In the genomic region with DNA sequence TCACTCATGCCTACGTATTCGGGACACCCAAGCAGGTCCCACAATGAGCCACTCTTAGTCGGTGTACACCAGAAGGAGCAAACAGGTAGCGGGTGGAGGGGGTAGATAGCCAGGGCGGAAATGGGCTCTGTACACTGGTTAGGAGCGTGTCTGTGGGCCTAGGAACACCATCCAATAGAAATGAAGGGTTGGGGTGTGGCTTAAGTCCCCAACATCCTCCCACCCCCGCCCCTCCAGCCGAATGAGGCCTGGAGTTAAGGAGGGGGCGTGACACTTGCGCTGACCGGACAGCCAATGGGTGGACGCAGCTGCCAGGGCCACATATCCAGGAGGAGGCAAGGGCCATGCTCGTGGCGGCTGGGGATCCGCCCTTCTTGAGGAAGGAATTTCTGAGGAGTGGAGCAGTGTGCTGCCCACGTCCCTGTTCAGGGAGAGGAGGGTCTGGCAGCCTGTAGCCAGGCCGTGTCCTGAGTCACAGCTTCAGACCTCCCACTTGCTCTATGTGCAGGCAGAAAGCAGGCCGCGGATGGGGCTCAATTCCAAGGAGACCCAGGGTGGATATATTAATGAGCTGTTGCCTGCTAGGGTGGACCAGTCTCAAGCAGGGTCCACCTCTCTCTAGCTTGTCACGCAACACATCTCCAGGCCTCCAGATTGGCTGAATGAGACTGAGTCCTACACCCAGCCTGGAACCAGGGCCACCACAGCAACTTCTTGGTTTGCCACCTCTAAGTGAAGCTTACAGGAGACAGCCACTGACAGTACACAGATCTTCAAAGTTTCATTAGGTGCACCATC, we compare ENCODE assay signal across 8 mouse cellular contexts. TPM values are rescaled to one million over a fixed set of nuclear protein-coding genes. Genes with fewer than 3 reads are reported as not detected.
DNase-seq lines count a peak whose midpoint lies in the region; ATAC-seq lines count a peak whose summit lies in the region.

No protein-coding gene starts in this region.

- no peaks in the 10 kb centered on the region for H3K27me3 ChIP-seq in hindbrain, embryonic 16.5 days (replicated peaks; ENCODE audit: control insufficient read depth, insufficient read depth, low read length)
- H3K27me3 ChIP-seq in liver, embryonic 13.5 days: no peaks in the 10 kb centered on the region
- H3K27me3 ChIP-seq in neural tube, embryonic 11.5 days (ENCODE audit: control insufficient read depth, insufficient read depth, low read length): no peaks in the 10 kb centered on the region

- 0 out of 2 replicates have a peak overlapping the region, but pooled peaks have one; percentile 17 for H3K9ac ChIP-seq in hindbrain, embryonic 16.5 days (ENCODE audit: low read depth, low read length)
- H3K9ac ChIP-seq in liver, embryonic 13.5 days: no peak overlapping the region
- H3K9ac ChIP-seq in neural tube, embryonic 11.5 days (ENCODE audit: low read length): peak overlapping the region; percentile 39

- peak overlapping the region; percentile 54 for H3K4me2 ChIP-seq in hindbrain, embryonic 16.5 days (ENCODE audit: low read length)
- H3K4me2 ChIP-seq in liver, embryonic 13.5 days: peak overlapping the region; percentile 54
- H3K4me2 ChIP-seq in neural tube, embryonic 11.5 days (ENCODE audit: low read depth): peak overlapping the region; percentile 42

- WGBS in hindbrain, embryonic 16.5 days: 9% methylated on average over 20 of the region's 20 CpGs
- 9% methylated on average over 20 of the region's 20 CpGs for WGBS in liver, embryonic 13.5 days (ENCODE audit: insufficient replicate concordance)
- WGBS in neural tube, embryonic 11.5 days: 6% methylated on average over 20 of the region's 20 CpGs

- H3K9me3 ChIP-seq in hindbrain, embryonic 16.5 days (ENCODE audit: control insufficient read depth, low read length): no peaks in the 10 kb centered on the region
- no peaks in the 10 kb centered on the region for H3K9me3 ChIP-seq in liver, embryonic 13.5 days (replicated peaks)
- H3K9me3 ChIP-seq in neural tube, embryonic 11.5 days (ENCODE audit: control insufficient read depth, low read length): no peaks in the 10 kb centered on the region

- DNase-seq in NIH3T3 (ENCODE audit: low read depth): peak; percentile 82
- peak; percentile 70 to 79 for DNase-seq in cerebellum, postnatal 36 days
- peak; percentile 86 for DNase-seq in gastrocnemius, postnatal 14 days
- DNase-seq in liver, embryonic 13.5 days: peak; percentile 40
- peak; percentile 85 for DNase-seq in neural tube, embryonic 11.5 days (ENCODE audit: low spot score)
- DNase-seq in layer of hippocampus, postnatal 25 days (ENCODE audit: extremely low spot score in 1 of 2, low spot score in 1 of 2): no peak
- DNase-seq in left cerebral cortex, adult 11 months (ENCODE audit: low spot score): no peak

- H3K4me1 ChIP-seq in hindbrain, embryonic 16.5 days (ENCODE audit: control insufficient read depth, insufficient read depth, low read depth, low read length): peaks cover 4% of the 10 kb centered on the region; the same call in 1 of the 2 replicates
- peaks cover 15% of the 10 kb centered on the region for H3K4me1 ChIP-seq in liver, embryonic 13.5 days (replicated peaks)
- H3K4me1 ChIP-seq in neural tube, embryonic 11.5 days (ENCODE audit: control insufficient read depth, insufficient read depth, low read length): peaks cover 5% of the 10 kb centered on the region; the same call in 1 of the 2 replicates

- no peaks in the 10 kb centered on the region for H3K36me3 ChIP-seq in hindbrain, embryonic 16.5 days (ENCODE audit: control insufficient read depth, insufficient read depth, low read length)
- H3K36me3 ChIP-seq in liver, embryonic 13.5 days: no peaks in the 10 kb centered on the region
- no peaks in the 10 kb centered on the region for H3K36me3 ChIP-seq in neural tube, embryonic 11.5 days (ENCODE audit: control insufficient read depth, insufficient read depth, low read length)

- ATAC-seq in hindbrain, embryonic 16.5 days: peak; percentile 87
- peak; percentile 93 for ATAC-seq in liver, embryonic 13.5 days (ENCODE audit: low read depth)
- peak; percentile 86 for ATAC-seq in neural tube, embryonic 11.5 days (ENCODE audit: insufficient read depth, low FRiP score, low TSS enrichment)

- H3K27ac ChIP-seq in hindbrain, embryonic 16.5 days (ENCODE audit: low read depth, low read length): no peak overlapping the region
- no peak overlapping the region for H3K27ac ChIP-seq in liver, embryonic 13.5 days
- no peak overlapping the region for H3K27ac ChIP-seq in neural tube, embryonic 11.5 days (ENCODE audit: low read depth, low read length)

- intact Hi-C loops in gastrocnemius, postnatal 14 days (cut with DNase I; ENCODE audit: low total_unique reads): no loop called here

- H3K4me3 ChIP-seq in hindbrain, embryonic 16.5 days (ENCODE audit: low read length): peak overlapping the region; percentile 22
- H3K4me3 ChIP-seq in liver, embryonic 13.5 days (replicated peaks): peak overlapping the region; percentile 22; the same call in 1 of the 2 replicates
- H3K4me3 ChIP-seq in neural tube, embryonic 11.5 days (ENCODE audit: low read depth, low read length): 0 out of 2 replicates have a peak overlapping the region, but pooled peaks have one; percentile 12

RNA-seq across cellular contexts. Expression of gene Mrgprf, which starts 2.1 kb away (rescaled TPM):
- 1 to 10 TPM; 3.9 to 7.4 TPM for total RNA-seq in gastrocnemius, postnatal 14 days (2021)
- polyA plus RNA-seq in hindbrain, embryonic 16.5 days (2015; fragmentation: Nextera tagmentation; extraction: Ambion mirVana): 3.6 and 5.3 TPM in 2 replicates
- 0.06 and 0.10 TPM in 2 replicates for polyA plus RNA-seq in liver, embryonic 13.5 days (2015; fragmentation: Nextera tagmentation; extraction: Ambion mirVana)
- polyA plus RNA-seq in neural tube, embryonic 11.5 days (2014; fragmentation: Nextera tagmentation; extraction: Ambion mirVana): not detected in 2 replicates
- 1 to 10 TPM in 1 of 2 experiments, under 1 TPM in 1; 0.87 to 1.1 TPM for total RNA-seq in layer of hippocampus, postnatal 25 days (2021)

RNA-seq across cellular contexts. Expression of gene Mrgprd, which starts 11.9 kb away (rescaled TPM):
- not detected for total RNA-seq in gastrocnemius, postnatal 14 days (2021)
- polyA plus RNA-seq in hindbrain, embryonic 16.5 days (2015; fragmentation: Nextera tagmentation; extraction: Ambion mirVana): 0.10 and 0.11 TPM in 2 replicates
- not detected in 2 replicates for polyA plus RNA-seq in liver, embryonic 13.5 days (2015; fragmentation: Nextera tagmentation; extraction: Ambion mirVana)
- not detected in 2 replicates for polyA plus RNA-seq in neural tube, embryonic 11.5 days (2014; fragmentation: Nextera tagmentation; extraction: Ambion mirVana)
- total RNA-seq in layer of hippocampus, postnatal 25 days (2021): not detected

RNA-seq across cellular contexts. Expression of gene Tpcn2, which starts 18.9 kb away (rescaled TPM):
- 1 to 10 TPM; 2.4 to 3.3 TPM for total RNA-seq in gastrocnemius, postnatal 14 days (2021)
- polyA plus RNA-seq in hindbrain, embryonic 16.5 days (2015; fragmentation: Nextera tagmentation; extraction: Ambion mirVana): 2.8 and 3.3 TPM in 2 replicates
- 1.9 and 2.3 TPM in 2 replicates for polyA plus RNA-seq in liver, embryonic 13.5 days (2015; fragmentation: Nextera tagmentation; extraction: Ambion mirVana)
- polyA plus RNA-seq in neural tube, embryonic 11.5 days (2014; fragmentation: Nextera tagmentation; extraction: Ambion mirVana): 1.8 and 2.4 TPM in 2 replicates
- 1 to 10 TPM; 4.0 to 5.8 TPM for total RNA-seq in layer of hippocampus, postnatal 25 days (2021)

Comparison
In these comparisons a context has a peak if more than half of its experiments do, and no peak if none do; other contexts are left out.
1. DNase-seq: peak in NIH3T3 (single experiment), cerebellum, postnatal 36 days (2 of 2), gastrocnemius, postnatal 14 days (single experiment), liver, embryonic 13.5 days (single experiment) and neural tube, embryonic 11.5 days (single experiment); none in layer of hippocampus, postnatal 25 days (0 of 2) and left cerebral cortex, adult 11 months (single experiment).
2. Peak in every context shown above with its lines, with median percentiles within 50 percentile points of each other: ATAC-seq, H3K4me2 ChIP-seq and H3K4me3 ChIP-seq.